9 mouse cellular contexts compared by ENCODE assay signal in the genomic region with DNA sequence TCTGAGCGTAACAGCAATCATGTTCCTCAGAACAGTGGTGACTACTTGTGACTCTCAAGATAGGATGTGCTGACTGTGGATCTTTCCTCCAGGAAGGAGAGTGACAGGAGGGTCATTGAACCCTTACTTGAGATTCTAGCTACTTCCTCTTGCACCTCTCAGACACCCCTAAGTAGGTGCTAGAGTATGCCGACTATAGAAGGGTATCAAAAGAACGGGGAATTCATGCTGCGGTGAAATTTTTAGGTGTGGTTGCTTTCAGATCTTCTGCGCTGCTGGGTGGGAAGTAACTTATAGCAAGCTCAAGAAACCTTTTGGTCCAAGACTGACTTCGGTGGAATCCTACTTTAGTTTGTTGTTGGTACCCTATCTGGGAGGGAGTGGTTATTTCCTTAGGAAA. TPM values are rescaled to one million over a fixed set of nuclear protein-coding genes. Genes with fewer than 3 reads are reported as not detected.
DNase-seq lines count a peak whose midpoint lies in the region; ATAC-seq and TF ChIP-seq lines count a peak whose summit lies in the region.
"Had no signal": no experiment of that assay in that cellular context is flagged by ENCODE, and none has a peak within 500 bp of the region (broad histone marks: within the 10 kb centered on the region; RNA-seq: fewer than 3 reads in every experiment).

No protein-coding gene starts in this region.

- H3K9me3 ChIP-seq in kidney, embryonic 14.5 days (ENCODE audit: control insufficient read depth, low read length) = no peaks in the 10 kb centered on the region
- H3K9me3 ChIP-seq in limb, embryonic 15.5 days = no peaks in the 10 kb centered on the region

- H3K4me3 ChIP-seq in kidney, embryonic 14.5 days (ENCODE audit: low read length) = no peak overlapping the region; the same call in 1 of the 2 replicates
- no peak overlapping the region for H3K4me3 ChIP-seq in kidney, adult 2 months (ENCODE audit: insufficient read depth, low read depth, low read length)
- H3K4me3 ChIP-seq in bone marrow, adult 2 months (replicated peaks; ENCODE audit: control insufficient read depth, low read depth, low read length) = peak overlapping the region; percentile 40
- H3K4me3 ChIP-seq in limb, embryonic 15.5 days = no peak overlapping the region

- no peak for TF ChIP-seq POLR2A in kidney, adult 2 months (IDR thresholded peaks at IDR 0.05; ENCODE audit: low read depth, low read length)
- no peak for TF ChIP-seq POLR2A in bone marrow, adult 2 months (IDR thresholded peaks at IDR 0.05; ENCODE audit: borderline replicate concordance, control insufficient read depth, low read depth, low read length)

- H3K4me1 ChIP-seq in kidney, embryonic 14.5 days (ENCODE audit: control insufficient read depth, insufficient read depth, low read length) = peaks cover 15% of the 10 kb centered on the region; the same call in 1 of the 2 replicates
- H3K4me1 ChIP-seq in kidney, adult 2 months (ENCODE audit: control insufficient read depth, insufficient read depth, low read length) = peaks cover 6% of the 10 kb centered on the region; the same call in 1 of the 2 replicates
- H3K4me1 ChIP-seq in bone marrow, adult 2 months (ENCODE audit: control insufficient read depth, insufficient read depth, low read length) = peaks cover 3% of the 10 kb centered on the region; the same call in 1 of the 2 replicates
- peaks cover 5% of the 10 kb centered on the region for H3K4me1 ChIP-seq in limb, embryonic 15.5 days

- H3K27ac ChIP-seq in kidney, embryonic 14.5 days (ENCODE audit: low read depth, low read length) = no peak overlapping the region
- H3K27ac ChIP-seq in kidney, adult 2 months (ENCODE audit: insufficient read depth, low read depth, low read length) = no peak overlapping the region
- H3K27ac ChIP-seq in bone marrow, adult 2 months (ENCODE audit: control insufficient read depth, insufficient read depth, low read depth, low read length, poor library complexity) = peak overlapping the region; percentile 100; the same call in 1 of the 2 replicates
- no peak overlapping the region for H3K27ac ChIP-seq in limb, embryonic 15.5 days

- H3K27me3 ChIP-seq in kidney, embryonic 14.5 days (ENCODE audit: control insufficient read depth, insufficient read depth, low read length) = no peaks in the 10 kb centered on the region
- H3K27me3 ChIP-seq in kidney, adult 2 months (replicated peaks; ENCODE audit: control insufficient read depth, insufficient read depth, low read length) = no peaks in the 10 kb centered on the region
- H3K27me3 ChIP-seq in limb, embryonic 15.5 days = no peaks in the 10 kb centered on the region

- no peak for ATAC-seq in kidney, embryonic 14.5 days (ENCODE audit: low FRiP score, low TSS enrichment)
- no peak for ATAC-seq in limb, embryonic 15.5 days (ENCODE audit: insufficient number of reproducible peaks, low FRiP score, low TSS enrichment, low read depth)

- no peaks in the 10 kb centered on the region for H3K36me3 ChIP-seq in kidney, embryonic 14.5 days (ENCODE audit: control insufficient read depth, insufficient read depth, low read length)
- no peaks in the 10 kb centered on the region for H3K36me3 ChIP-seq in kidney, adult 2 months (ENCODE audit: control insufficient read depth, insufficient read depth, low read length)
- H3K36me3 ChIP-seq in limb, embryonic 15.5 days = no peaks in the 10 kb centered on the region

- no peak overlapping the region for H3K9ac ChIP-seq in kidney, embryonic 14.5 days (ENCODE audit: low read depth, low read length)
- no peak overlapping the region for H3K9ac ChIP-seq in limb, embryonic 15.5 days

- no peak for DNase-seq in kidney, adult 2 months
- DNase-seq in skeletal muscle tissue, adult 2 months (ENCODE audit: low read depth, low spot score) = peak; percentile 20
- DNase-seq in urinary bladder, postnatal 36 days (ENCODE audit: low spot score in 2 of 2) = no peak
- no peak for DNase-seq in gastrocnemius, adult 18-20 months (ENCODE audit: low spot score)
- no peak for DNase-seq in cerebellum, postnatal 25 days
- DNase-seq: gastrocnemius, postnatal 14 days had no signal

- no peak for TF ChIP-seq CTCF in kidney, adult 2 months (conservative IDR thresholded peaks at IDR 0.05; ENCODE audit: insufficient read depth, insufficient read length, low read depth, low read length)
- TF ChIP-seq CTCF in bone marrow, adult 2 months (IDR thresholded peaks at IDR 0.05; ENCODE audit: control insufficient read depth, insufficient read depth, low read length) = no peak

- H3K4me2 ChIP-seq in kidney, embryonic 14.5 days (replicated peaks; ENCODE audit: low read depth, low read length) = peak overlapping the region; percentile 72; the same call in 1 of the 2 replicates
- H3K4me2 ChIP-seq in limb, embryonic 15.5 days = 0 out of 2 replicates have a peak overlapping the region, but pooled peaks have one; percentile 71

- WGBS in kidney, embryonic 14.5 days = 90% methylated on average over 6 of the region's 6 CpGs
- 88% methylated on average over 6 of the region's 6 CpGs for WGBS in kidney, adult 2 months
- WGBS in bone marrow, adult 2 months = 7% methylated on average over 6 of the region's 6 CpGs
- 88% methylated on average over 6 of the region's 6 CpGs for WGBS in limb, embryonic 15.5 days

RNA-seq across cellular contexts. Expression of a gene that starts 53.9 kb away (rescaled TPM):
- 72.8 and 82.9 TPM in 2 replicates for polyA plus RNA-seq in kidney, embryonic 14.5 days (2014; fragmentation: Nextera tagmentation; extraction: Ambion mirVana)
- polyA plus RNA-seq in kidney, adult 2 months (2012; rRNA removed) = 28.8 and 36.5 TPM in 2 replicates
- polyA plus RNA-seq in bone marrow, adult 2 months (2011; ENCODE audit: insufficient read depth, insufficient read length, low replicate concordance, missing spikeins) = 159 and 163 TPM in 2 replicates
- polyA plus RNA-seq in limb, embryonic 15.5 days (2015; fragmentation: Nextera tagmentation; extraction: Ambion mirVana) = 103 and 106 TPM in 2 replicates
- 10 to 100 TPM; 22.4 to 26.8 TPM for total RNA-seq in gastrocnemius, adult 18-20 months (2021)
